Mouse (Mus musculus) hematopoietic stem cell, adult 5-6 weeks (primary cell): ENCODE data around the gene Tmem115. TPM values are rescaled to one million over a fixed set of nuclear protein-coding genes. Genes with fewer than 3 reads are reported as not detected.

Experiments
- ATAC-seq, 2 experiments: fragments of 125-278 bp in 1 of 2; replicated peaks in 1 of 2; 2 replicates each; pipeline ENCODE4 v1.8.0; 2016 to 2017; ENCODE audit warnings: inconsistent platforms in 2 of 2, mild to moderate bottlenecking in 2 of 2, moderate number of reproducible peaks in 2 of 2, low read depth in 1 of 2, moderate TSS enrichment in 1 of 2; ENCODE audit not compliant: low FRiP score in 2 of 2, poor library complexity in 2 of 2, severe bottlenecking in 2 of 2, insufficient read depth in 1 of 2, low TSS enrichment in 1 of 2
- total RNA-seq: library from RNA; stranded (forward); fragments of 172-1452, 232-1000 nt; gene quantifications from 2 replicates; pipeline ENCODE4 v1.2.3, GENCODE M21; 2017

Tmem115 gene
- 12.6 and 16.2 TPM in 2 replicates for total RNA-seq

- ATAC-seq = peak; percentile 92 to 94
Measured at GRCm38 (mm10) chr9:107533791-107534407, at the start of gene Tmem115. Gene Tmem115 (plus strand): TSS chr9:107533945.

DNA sequence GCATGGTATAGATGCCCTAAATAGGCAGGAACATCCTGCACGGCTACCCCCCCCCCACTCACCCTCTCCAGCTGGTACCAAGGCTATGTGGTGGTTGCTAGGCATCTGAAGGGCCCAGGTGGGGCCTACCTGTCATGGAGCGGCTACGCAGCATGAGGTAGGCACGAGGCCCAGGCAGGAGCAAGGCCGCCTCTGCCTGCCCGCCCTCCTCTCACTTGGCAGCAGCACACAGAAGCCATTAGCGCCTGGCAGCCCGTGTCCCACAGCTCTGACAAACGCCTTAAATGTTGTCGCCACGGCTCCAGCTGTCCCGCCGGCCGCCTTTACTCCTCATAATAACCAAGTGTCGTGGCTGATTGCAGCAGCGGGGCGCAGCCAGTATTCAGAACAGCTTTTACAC, 49.4 kb upstream of the Tmem115 start:
- ATAC-seq = no peak

DNA sequence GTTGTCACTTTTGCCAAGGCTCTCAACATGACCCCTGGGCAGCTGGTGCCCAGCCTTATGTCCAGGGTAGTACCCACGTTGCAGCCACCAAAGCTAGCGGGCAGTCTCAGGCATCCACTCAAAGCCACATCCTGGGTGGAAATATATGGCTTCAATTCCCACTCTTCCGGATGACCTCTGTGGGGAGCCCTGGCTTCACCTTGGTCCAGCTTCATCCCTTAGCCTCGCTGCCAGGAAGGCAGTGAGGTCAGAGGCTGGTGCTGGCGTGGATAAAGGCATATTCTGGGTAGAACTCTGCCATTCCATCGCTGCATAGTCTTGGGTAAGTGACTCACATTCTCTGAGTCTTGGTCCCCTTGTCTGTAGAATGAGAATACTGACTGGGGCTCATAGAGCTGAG, 49.0 kb upstream of the Tmem115 start:
- ATAC-seq = no peak

GRCm38 (mm10) chr9:107486086-107486485, 47.7 kb upstream of the Tmem115 start:
- ATAC-seq = no peak

DNA sequence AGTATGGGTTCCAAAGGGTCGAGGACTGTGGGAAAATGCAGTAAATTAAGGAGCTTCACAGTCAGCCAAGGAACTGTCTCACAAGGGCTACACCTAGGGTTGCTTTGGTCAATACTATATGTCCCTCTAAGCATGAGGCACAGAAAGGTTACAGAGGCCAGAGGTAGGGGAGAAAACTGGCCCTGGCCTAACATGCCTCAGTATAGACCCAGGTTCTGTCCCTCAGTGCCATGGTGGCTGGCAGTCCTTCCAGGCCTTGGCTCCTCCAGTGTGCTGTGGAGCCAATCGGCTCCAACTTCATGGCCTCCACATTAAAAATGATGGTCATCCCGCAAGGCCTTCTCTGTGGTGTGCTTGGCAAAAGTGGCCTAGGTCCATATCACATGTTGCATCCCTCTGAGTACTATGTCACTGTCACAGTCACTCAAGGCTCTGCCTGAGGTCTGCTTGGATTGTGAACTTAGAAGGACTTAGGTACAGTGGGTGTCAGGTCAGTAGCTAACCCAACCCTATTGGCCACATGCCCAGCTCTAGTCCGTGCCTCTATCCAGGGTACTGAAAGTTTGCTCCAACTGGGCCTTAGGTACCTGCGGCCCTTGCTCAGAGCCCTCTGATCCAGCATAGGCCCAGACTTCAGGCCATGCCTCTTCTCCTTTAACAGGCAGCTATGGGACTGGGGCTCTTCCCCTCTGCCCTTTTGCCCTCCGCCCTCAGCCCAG, 47.1 kb upstream of the Tmem115 start:
- ATAC-seq = no peak

- no peak for ATAC-seq
Measured at GRCm38 (mm10) chr9:107490146-107490545, 43.6 kb upstream of the Tmem115 start.

DNA sequence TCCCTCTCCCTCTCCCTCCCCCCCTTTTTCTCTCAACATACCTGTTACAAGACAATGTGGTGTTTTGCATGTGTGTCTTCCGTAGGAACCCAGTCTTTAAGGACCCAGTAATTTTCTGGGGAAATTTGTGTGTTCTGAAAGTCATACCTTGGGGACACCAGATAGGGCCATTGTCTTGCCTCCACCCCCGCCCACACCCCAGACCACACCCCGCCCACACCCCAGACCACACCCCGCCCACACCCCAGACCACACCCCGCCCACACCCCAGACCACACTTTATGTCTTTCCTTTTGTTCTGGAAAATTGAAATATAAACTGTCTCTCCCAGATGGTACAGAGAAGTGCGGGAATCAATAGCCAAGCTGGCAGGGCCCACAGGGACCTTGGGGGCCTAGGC, 43.1 kb upstream of the Tmem115 start:
- no peak for ATAC-seq

GRCm38 (mm10) chr9:107493511-107493910, 40.2 kb upstream of the Tmem115 start:
- no peak for ATAC-seq

DNA sequence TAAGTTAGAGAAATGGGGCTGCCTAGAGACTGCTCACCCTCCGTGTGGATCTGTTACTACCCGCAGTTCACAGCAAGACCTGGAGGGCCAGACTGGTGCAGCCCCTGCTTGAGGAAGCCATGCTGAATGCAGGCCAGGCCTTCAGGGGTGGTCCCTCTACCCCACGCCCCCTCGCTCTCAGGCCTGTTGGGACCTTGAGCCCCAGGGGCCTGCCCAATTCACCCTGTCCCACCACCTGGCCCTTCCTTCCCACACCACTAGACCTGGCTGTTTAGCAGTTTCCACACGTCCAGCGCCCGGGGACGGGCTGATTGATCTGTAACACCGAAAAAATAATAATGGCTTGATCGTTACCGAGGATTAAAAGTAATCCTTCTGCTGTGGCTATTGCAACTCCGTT, 39.5 kb upstream of the Tmem115 start:
- no peak for ATAC-seq

GRCm38 (mm10) chr9:107496359-107496758, 37.4 kb upstream of the Tmem115 start:
- no peak for ATAC-seq

GRCm38 (mm10) chr9:107500708-107501286, 32.9 kb upstream of the Tmem115 start:
- ATAC-seq = no peak

GRCm38 (mm10) chr9:107502131-107502846, 31.5 kb upstream of the Tmem115 start:
- no peak for ATAC-seq

GRCm38 (mm10) chr9:107504662-107505537, 28.8 kb upstream of the Tmem115 start:
- no peak for ATAC-seq

- ATAC-seq = no peak
Measured at GRCm38 (mm10) chr9:107508266-107508665, 25.5 kb upstream of the Tmem115 start.

DNA sequence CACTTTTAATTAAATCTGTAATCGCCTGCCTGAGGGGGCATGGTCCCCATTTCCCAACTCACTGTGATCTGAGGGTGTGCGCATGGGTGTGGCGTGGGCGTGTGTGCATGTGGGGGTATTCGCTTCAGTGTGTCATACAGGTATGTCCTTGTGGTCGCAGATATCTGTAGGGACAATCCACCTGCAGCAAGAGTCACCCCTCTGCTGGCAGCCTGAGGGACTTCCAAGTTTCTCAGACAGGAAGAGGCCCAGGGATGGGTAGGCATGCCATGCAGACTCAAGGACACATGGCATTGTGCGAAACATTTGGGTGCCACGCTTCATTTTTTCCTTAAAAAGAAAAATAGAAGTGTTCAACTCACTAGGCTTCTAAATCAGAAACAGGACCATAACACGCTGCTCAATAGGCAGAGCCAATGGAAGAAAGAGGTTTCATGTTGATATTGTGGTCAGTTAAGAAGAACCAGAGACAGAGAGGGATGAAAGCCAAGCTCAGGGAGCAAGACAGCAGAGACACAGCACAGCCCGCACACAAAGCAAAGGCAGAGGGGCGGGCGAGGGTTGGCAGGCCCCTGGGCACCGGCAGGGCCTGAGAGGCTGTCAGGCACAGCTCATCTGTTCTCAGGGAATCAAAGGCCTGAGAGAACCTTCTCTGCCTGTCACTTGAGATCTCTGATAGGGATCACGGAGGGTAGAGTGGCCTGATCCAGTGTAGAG, 23.2 kb upstream of the Tmem115 start:
- ATAC-seq = no peak

GRCm38 (mm10) chr9:107511436-107511835, 22.3 kb upstream of the Tmem115 start:
- no peak for ATAC-seq

GRCm38 (mm10) chr9:107512326-107512725, 21.4 kb upstream of the Tmem115 start:
- no peak for ATAC-seq
